Mouse (Mus musculus) kidney, adult 2 months (tissue): ENCODE results near the gene Zkscan17.

Source experiments
- CTCF ChIP-seq: fragments of 200-500 bp; conservative IDR thresholded peaks from 2 replicates; pipeline ENCODE4 v1.5.1; 2011; ENCODE audit warnings: low read depth, mild to moderate bottlenecking, control low read depth, low read length, moderate library complexity, mixed read lengths; ENCODE audit not compliant: insufficient read depth, insufficient read length
- POLR2A ChIP-seq: fragments of 200-500 bp; IDR thresholded peaks from one replicate; pipeline ENCODE4 v1.6.1; 2011; ENCODE audit warnings: low read depth, low read length, control low read depth

DNA sequence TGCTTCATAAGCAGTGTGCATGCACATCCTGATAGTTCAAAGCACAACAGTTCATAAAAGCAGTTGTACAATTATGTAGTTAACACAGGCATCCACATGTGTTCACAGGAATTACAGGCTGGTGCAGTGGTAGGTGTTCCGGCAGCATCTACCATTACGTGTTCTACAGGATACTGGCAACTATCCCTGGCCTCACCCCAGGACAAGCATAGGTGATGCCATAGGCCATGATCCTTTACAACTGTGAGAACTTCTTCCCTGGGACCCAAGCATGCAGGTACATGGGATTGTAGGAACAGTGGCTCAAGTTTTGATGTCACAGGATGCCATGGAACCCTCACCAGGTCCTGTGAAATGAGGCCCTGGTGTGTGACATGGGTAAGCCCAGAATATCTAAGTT, 66.1 kb downstream of the Zkscan17 start:
- TF ChIP-seq POLR2A (no peak), CTCF (no peak)
